Mouse (Mus musculus) forebrain, postnatal 0 days (tissue): ENCODE results near the gene Ypel5. TPM values are rescaled to one million over a fixed set of nuclear protein-coding genes. Genes with fewer than 3 reads are reported as not detected.
A peak's percentile ranks its signal among the peaks of the same experiment; 100 is the strongest.

ENCODE experiments used
- ATAC-seq: fragments of 200-750 bp; cut with Nextera tagmentation; 2 replicates; pipeline ENCODE4 v1.8.0; 2017; ENCODE audit warnings: mild to moderate bottlenecking, moderate library complexity
- DNase-seq: peaks from one replicate; pipeline ENCODE4 v3.0.0-alpha.2; 2015
- H3K27ac ChIP-seq: fragments of 300-500 bp; sonication (generic); 2 replicates; pipeline ENCODE4 v1.5.1; 2014; ENCODE audit warnings: low read depth, mild to moderate bottlenecking, antibody characterized with exemption, low read length, moderate library complexity, mixed read lengths
- H3K27me3 ChIP-seq: fragments of 300-500 bp; sonication (generic); 2 replicates; pipeline ENCODE4 v1.6.1; 2014; ENCODE audit warnings: mild to moderate bottlenecking, low read length, mixed read lengths; ENCODE audit not compliant: insufficient read depth
- H3K36me3 ChIP-seq: fragments of 300-500 bp; sonication (generic); 2 replicates; pipeline ENCODE4 v1.6.1; 2014; ENCODE audit warnings: mild to moderate bottlenecking, moderate library complexity; ENCODE audit not compliant: insufficient read depth
- H3K4me1 ChIP-seq: fragments of 300-500 bp; sonication (generic); 2 replicates; pipeline ENCODE4 v1.6.1; 2014; ENCODE audit warnings: antibody characterized with exemption; ENCODE audit not compliant: insufficient read depth
- H3K4me2 ChIP-seq: fragments of 300-500 bp; sonication (generic); 2 replicates; pipeline ENCODE4 v1.6.1; 2014; ENCODE audit warnings: low read depth, mild to moderate bottlenecking, moderate library complexity
- H3K4me3 ChIP-seq: fragments of 300-500 bp; sonication (generic); 2 replicates; pipeline ENCODE4 v1.5.1; 2014; ENCODE audit warnings: low read depth, low read length, mixed read lengths
- H3K9ac ChIP-seq: fragments of 300-500 bp; sonication (generic); 2 replicates; pipeline ENCODE4 v1.6.1; 2014; ENCODE audit warnings: mild to moderate bottlenecking
- H3K9me3 ChIP-seq: fragments of 300-500 bp; sonication (generic); 2 replicates; pipeline ENCODE4 v1.6.1; 2016; ENCODE audit warnings: low read length
- CTCF ChIP-seq: sonication (generic); IDR thresholded peaks from 2 replicates; pipeline ENCODE4 v1.5.1; 2016; ENCODE audit warnings: antibody characterized with exemption, control low read depth, low read depth
- WGBS: fragments of 180-500 bp; shearing (Covaris S2); extraction: QIAGEN DNeasy Blood & Tissue Kit; methylation state at CpG from one replicate; pipeline ENCODE4 v1.1.7; 2014; 5-methylcytosine and 5-hydroxymethylcytosine counted together
- polyA plus RNA-seq: library from polyadenylated mRNA; unstranded; fragments of >200 nt; fragmentation: Nextera tagmentation; extraction: Ambion mirVana; gene quantifications from 2 replicates; pipeline ENCODE4 v1.2.1, GENCODE M21; 2015
- total RNA-seq: library from RNA; depleted of rRNA; stranded (reverse); fragments of >200 nt; gene quantifications from 2 replicates; pipeline ENCODE4 v1.2.3, GENCODE M21; 2014

The Ypel5 gene
- total and polyA plus RNA-seq, 2 experiments from 2014 or later, result 73.5 to 128 TPM

- Histone ChIP-seq H3K9ac (no peak overlapping the region), H3K9me3 (no peaks in the 10 kb centered on the region), H3K36me3 (peaks cover 16% of the 10 kb centered on the region), H3K4me3 (no peak overlapping the region), H3K4me1 (no peaks in the 10 kb centered on the region), H3K4me2 (no peak overlapping the region), H3K27me3 (no peaks in the 10 kb centered on the region), H3K27ac (no peak overlapping the region)
- no peak for DNase-seq
- WGBS, result 88% methylated on average over 7 of the region's 7 CpGs
- no peak for TF ChIP-seq CTCF
- ATAC-seq, result no peak
These were observed 8.8 kb downstream of the Ypel5 start for GRCm38 (mm10) chr17:72844949-72845490.

GRCm38 (mm10) chr17:72845521-72845920, 9.3 kb downstream of the Ypel5 start:
- peaks cover 16% of the 10 kb centered on the region for H3K36me3 ChIP-seq
- H3K9ac ChIP-seq, result no peak overlapping the region
- no peak for ATAC-seq
- H3K27me3 ChIP-seq, result no peaks in the 10 kb centered on the region
- no peaks in the 10 kb centered on the region for H3K4me1 ChIP-seq
- no peak overlapping the region for H3K27ac ChIP-seq
- H3K4me3 ChIP-seq, result no peak overlapping the region
- TF ChIP-seq CTCF, result no peak
- H3K9me3 ChIP-seq, result no peaks in the 10 kb centered on the region
- H3K4me2 ChIP-seq, result no peak overlapping the region
- no peak for DNase-seq

GRCm38 (mm10) chr17:72855298-72855697, 19.0 kb downstream of the Ypel5 start:
- H3K4me3 ChIP-seq, result no peak overlapping the region
- H3K9me3 ChIP-seq, result no peaks in the 10 kb centered on the region
- DNase-seq (no peak), ATAC-seq (no peak)
- no peak overlapping the region for H3K27ac ChIP-seq
- H3K27me3 ChIP-seq, result no peaks in the 10 kb centered on the region
- 84% methylated on average over 1 of the region's 1 CpGs for WGBS
- no peaks in the 10 kb centered on the region for H3K4me1 ChIP-seq
- no peak overlapping the region for H3K9ac ChIP-seq
- TF ChIP-seq CTCF, result peak; percentile 22; the same call in 1 of the 2 replicates
- peaks cover 4% of the 10 kb centered on the region; the same call in 1 of the 2 replicates for H3K36me3 ChIP-seq
- H3K4me2 ChIP-seq, result no peak overlapping the region

- WGBS, result 62% methylated on average over 13 of the region's 13 CpGs
- peak; percentile 86 for TF ChIP-seq CTCF
These were observed 21.7 kb downstream of the Ypel5 start for GRCm38 (mm10) chr17:72857677-72858633.

GRCm38 (mm10) chr17:72863226-72863625, 27.0 kb downstream of the Ypel5 start:
- no peak overlapping the region for H3K27ac ChIP-seq
- no peaks in the 10 kb centered on the region for H3K27me3 ChIP-seq
- H3K4me1 ChIP-seq, result no peaks in the 10 kb centered on the region
- no peaks in the 10 kb centered on the region for H3K9me3 ChIP-seq
- 78% methylated on average over 10 of the region's 10 CpGs for WGBS
- H3K9ac ChIP-seq, result no peak overlapping the region
- no peaks in the 10 kb centered on the region for H3K36me3 ChIP-seq
- no peak for TF ChIP-seq CTCF
- no peak overlapping the region for H3K4me2 ChIP-seq
- no peak overlapping the region for H3K4me3 ChIP-seq
- no peak for DNase-seq
- no peak for ATAC-seq

More at GRCm38 (mm10) chr17:72857677-72858633, 21.7 kb downstream of the Ypel5 start:
- peak; percentile 85 for DNase-seq
- Histone ChIP-seq H3K4me3 (no peak overlapping the region), H3K4me1 (no peaks in the 10 kb centered on the region), H3K27me3 (no peaks in the 10 kb centered on the region), H3K27ac (no peak overlapping the region), H3K36me3 (no peaks in the 10 kb centered on the region), H3K9me3 (no peaks in the 10 kb centered on the region), H3K4me2 (no peak overlapping the region), H3K9ac (no peak overlapping the region)
- peak; percentile 80 for ATAC-seq

GRCm38 (mm10) chr17:72866624-72867245, 30.5 kb downstream of the Ypel5 start:
- Histone ChIP-seq H3K4me1 (no peaks in the 10 kb centered on the region), H3K9me3 (no peaks in the 10 kb centered on the region), H3K4me2 (no peak overlapping the region), H3K9ac (no peak overlapping the region), H3K27me3 (no peaks in the 10 kb centered on the region), H3K36me3 (no peaks in the 10 kb centered on the region), H3K27ac (no peak overlapping the region), H3K4me3 (no peak overlapping the region)
- WGBS, result 90% methylated on average over 3 of the region's 3 CpGs
- ATAC-seq (no peak), DNase-seq (no peak)
- TF ChIP-seq CTCF, result no peak

GRCm38 (mm10) chr17:72868181-72868580, 31.9 kb downstream of the Ypel5 start:
- no peak for TF ChIP-seq CTCF
- DNase-seq, result no peak
- no peak overlapping the region for H3K9ac ChIP-seq
- no peak overlapping the region for H3K27ac ChIP-seq
- no peaks in the 10 kb centered on the region for H3K27me3 ChIP-seq
- H3K36me3 ChIP-seq, result no peaks in the 10 kb centered on the region
- no peak overlapping the region for H3K4me3 ChIP-seq
- no peak for ATAC-seq
- no peak overlapping the region for H3K4me2 ChIP-seq
- no peaks in the 10 kb centered on the region for H3K4me1 ChIP-seq
- WGBS, result 93% methylated on average over 2 of the region's 2 CpGs
- no peaks in the 10 kb centered on the region for H3K9me3 ChIP-seq
